Mouse (Mus musculus): ENCODE data around the gene Fbxo46. TPM values are rescaled to one million over a fixed set of nuclear protein-coding genes. Genes with fewer than 3 reads are reported as not detected.

Fbxo46 gene
- total RNA-seq, 2 experiments from 2014 or later, result 2.7 to 4.2 TPM

- no peak for DNase-seq
These were observed 49.8 kb downstream of the Fbxo46 start for GRCm38 (mm10) chr7:19169506-19169905.

GRCm38 (mm10) chr7:19170142-19170541 lies 50.5 kb downstream of the Fbxo46 start:
- DNase-seq, result no peak

- DNase-seq, result no peak
These were observed 52.2 kb downstream of the Fbxo46 start for GRCm38 (mm10) chr7:19171831-19172230.

GRCm38 (mm10) chr7:19172874-19173273 lies 53.2 kb downstream of the Fbxo46 start:
- peak; percentile 91 for DNase-seq

DNA sequence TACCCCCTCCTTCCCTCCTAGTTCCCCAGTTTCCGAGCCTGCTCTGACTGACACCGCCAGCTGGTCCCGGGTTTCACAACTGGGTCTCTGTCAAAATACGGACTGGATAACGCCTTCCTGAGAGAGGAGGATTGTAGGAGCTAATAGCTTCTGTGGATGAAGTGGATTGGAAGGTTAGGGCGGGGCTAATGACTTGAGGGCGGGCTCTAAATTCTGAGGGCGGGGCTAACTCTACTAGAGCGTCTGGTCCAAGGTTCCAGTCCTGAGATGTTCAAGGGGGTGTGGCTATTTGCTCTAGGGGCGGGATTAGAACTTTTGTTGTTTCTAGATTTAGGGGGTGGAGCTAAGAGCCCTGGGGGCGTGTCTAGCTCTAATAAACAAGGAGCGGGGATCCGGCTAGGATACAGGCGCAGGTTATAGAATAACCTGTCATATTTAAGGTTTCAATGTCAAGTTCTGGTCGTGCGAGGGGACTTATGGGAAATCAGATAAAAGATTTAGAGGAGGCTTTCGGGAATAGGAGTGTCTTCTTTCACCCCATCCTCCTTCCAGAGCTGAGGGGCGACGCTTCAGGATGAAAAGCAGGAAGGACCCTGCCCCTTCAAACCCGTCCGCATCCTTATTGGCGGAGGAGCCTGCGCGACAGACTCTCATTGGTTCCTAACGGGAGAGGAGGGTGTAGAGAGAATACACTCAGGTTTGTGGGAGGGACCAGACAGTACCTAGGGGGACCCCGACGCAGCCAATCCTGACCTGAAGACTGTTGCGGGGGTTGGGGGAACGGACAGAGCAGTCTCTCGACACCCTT lies 56.3 kb downstream of the Fbxo46 start, which contains the start of gene Eml2:
Gene Eml2 (plus strand): TSS at position 714 of the 808 bp plus-strand sequence.
- DNase-seq, result peak; percentile 54

- DNase-seq, result no peak
These were observed 56.9 kb downstream of the Fbxo46 start for GRCm38 (mm10) chr7:19176516-19176947.

DNA sequence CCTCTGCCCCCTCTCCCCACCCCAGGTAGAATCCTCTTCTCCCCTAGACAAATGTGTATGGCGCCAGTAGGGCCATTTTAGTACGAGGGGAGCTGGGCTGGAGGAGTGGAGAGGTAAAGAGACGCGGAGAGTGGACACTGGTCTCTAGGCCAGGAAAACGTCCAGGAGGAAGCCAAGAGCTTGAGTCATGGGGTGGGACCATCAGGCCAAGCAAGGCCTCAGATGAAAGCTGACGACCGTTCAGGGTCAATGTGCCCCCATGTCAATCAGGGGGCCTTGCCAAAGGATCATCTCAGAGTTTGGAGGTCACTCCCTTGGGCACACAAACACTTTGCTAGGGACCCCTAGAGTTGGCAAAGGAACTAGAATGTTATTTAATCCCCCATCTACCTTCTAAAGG lies 57.6 kb downstream of the Fbxo46 start:
- DNase-seq, result no peak

GRCm38 (mm10) chr7:19178035-19178434 lies 58.4 kb downstream of the Fbxo46 start:
- no peak for DNase-seq

DNA sequence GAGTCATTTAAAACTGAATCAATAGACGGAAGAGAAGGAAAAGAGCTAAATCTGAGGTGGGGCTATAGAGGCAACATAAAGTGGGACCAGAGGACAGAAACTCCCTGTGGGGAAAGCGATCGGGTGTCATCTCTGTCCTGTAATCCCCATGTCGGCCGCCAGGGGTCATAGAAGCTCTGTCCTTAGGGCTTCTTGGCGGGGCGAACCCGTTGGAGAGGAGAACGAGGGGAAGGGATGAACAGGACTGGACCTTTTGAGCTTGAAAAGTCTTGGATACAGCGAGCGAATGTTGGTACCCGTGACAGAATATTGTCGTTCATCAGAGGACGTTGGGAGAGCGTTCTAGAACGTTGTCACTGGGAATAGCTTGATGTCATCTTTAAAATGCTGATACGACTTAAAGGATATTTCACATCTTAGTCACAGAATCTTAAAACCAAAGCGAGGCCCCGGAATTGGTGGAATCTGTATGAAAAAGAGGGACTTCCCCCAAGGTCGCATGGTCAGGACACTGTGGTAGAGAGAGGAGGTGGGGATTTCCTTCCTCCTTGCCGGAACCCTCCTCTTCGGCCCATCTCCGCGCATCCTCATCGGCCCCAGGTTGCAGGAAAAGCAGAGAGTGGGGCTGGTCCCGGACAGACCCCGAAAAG lies 58.9 kb downstream of the Fbxo46 start:
- peak; percentile 76 for DNase-seq

- peak; percentile 66 for DNase-seq
These were observed 59.5 kb downstream of the Fbxo46 start for GRCm38 (mm10) chr7:19179173-19179572.

DNA sequence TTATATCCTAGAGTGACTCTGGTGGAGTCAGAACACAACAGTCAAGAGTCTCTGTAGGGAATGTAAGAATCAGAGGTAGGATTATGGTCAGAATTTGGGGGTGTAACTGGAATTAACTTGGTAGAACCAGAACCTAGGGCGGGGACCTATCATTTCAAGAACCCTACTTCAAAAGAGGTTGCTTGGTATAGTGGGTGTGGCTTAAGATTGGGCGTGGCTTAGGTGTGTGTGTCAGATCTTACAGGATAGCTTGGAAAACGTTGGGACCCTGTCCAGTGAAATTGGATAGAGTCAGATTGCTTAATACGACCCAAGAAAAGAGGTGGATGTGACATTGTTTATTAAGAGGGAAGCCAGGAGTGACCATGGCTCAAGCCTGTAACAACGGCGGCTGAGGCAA lies 60.3 kb downstream of the Fbxo46 start:
- DNase-seq, result no peak

DNA sequence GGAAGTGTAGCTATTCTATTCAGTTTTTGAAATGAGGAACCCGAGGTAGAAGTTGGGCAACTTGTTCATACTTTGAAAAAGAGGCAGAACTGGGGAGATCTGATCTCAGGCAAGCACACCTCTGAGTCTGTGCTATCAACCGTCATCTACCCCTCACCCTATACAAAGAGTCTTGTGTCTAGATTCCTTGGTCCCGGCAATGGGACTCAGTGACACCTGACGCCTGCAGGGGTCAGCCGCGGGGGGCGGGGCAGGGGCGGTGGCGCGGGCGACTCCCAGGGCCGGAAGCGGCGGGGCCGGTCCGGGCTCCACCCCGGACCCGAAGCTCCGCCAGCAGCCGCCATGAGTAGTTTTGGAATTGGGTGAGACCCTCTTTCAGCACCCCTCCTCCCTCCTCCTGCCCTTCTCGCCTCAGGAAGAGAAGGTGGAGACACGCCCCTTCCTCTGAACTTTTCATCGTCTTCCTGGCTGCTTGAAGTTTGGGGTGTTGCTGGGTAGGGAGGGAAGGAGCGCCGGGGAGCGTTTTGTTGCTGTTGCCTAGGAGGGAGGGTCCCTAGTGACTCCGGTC lies 61.3 kb downstream of the Fbxo46 start:
- DNase-seq, result peak; percentile 44

GRCm38 (mm10) chr7:19184250-19184649 lies 64.6 kb downstream of the Fbxo46 start:
- DNase-seq, result no peak

DNA sequence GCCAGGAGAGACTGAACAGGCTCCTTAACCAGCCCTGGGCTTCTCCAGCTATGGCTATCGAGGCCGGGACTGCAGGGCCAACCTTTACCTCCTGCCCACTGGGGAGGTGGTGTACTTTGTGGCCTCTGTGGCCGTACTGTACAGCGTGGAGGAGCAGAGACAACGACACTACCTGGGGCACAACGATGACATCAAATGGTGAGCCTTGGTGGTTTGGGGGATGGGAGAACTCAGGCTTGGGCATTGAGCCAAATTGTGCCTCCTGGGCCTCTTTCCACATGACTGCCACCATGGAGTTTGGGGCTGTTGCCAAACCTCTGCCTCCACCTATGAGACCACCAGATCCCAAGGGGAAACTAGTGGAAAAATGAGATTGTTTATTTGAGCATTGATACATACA lies 65.1 kb downstream of the Fbxo46 start:
- DNase-seq, result no peak

Small RNA genes lying within 50 kb of the gene (microRNA-seq; reads per million reads assigned to microRNA genes)
- gene Mir3100 (5.3 to 7.6 reads per million in 2 experiments), gene Mir330 (100 to 195 reads per million in 2 experiments)

Other genes with a start within 250 kb of the Fbxo46 start
- 1 to 10 TPM in 1 of 2 experiments, under 1 TPM in 1; 0.73 to 3.7 TPM for gene Pglyrp1, start 248.5 kb upstream of the Fbxo46 start, total RNA-seq (2021)
- gene Ccdc61, start 209.4 kb upstream of the Fbxo46 start, total RNA-seq (2021), result 1 to 10 TPM; 5.9 to 9.4 TPM
- 1 to 10 TPM; 2.9 to 4.1 TPM for gene Nova2, start 194.0 kb upstream of the Fbxo46 start, total RNA-seq (2021)
- gene Nanos2, start 132.5 kb upstream of the Fbxo46 start, total RNA-seq (2021), result not detected
- gene Mypop, start 128.6 kb upstream of the Fbxo46 start, total RNA-seq (2021), result 1 to 10 TPM; 2.0 to 3.5 TPM
- gene Irf2bp1, start 115.8 kb upstream of the Fbxo46 start, total RNA-seq (2021), result 10 to 100 TPM; 20.4 to 24.0 TPM
- under 1 TPM in 1 of 2 experiments, not detected in 1; 0.16 TPM for gene Foxa3, start 96.3 kb upstream of the Fbxo46 start, total RNA-seq (2021)
- 10 to 100 TPM; 39.9 to 45.0 TPM for gene Sympk, start 95.5 kb upstream of the Fbxo46 start, total RNA-seq (2021)
- not detected for gene Rsph6a, start 65.2 kb upstream of the Fbxo46 start, total RNA-seq (2021)
- gene Dmwd, start 43.6 kb upstream of the Fbxo46 start, total RNA-seq (2021), result 10 to 100 TPM; 26.6 to 31.8 TPM
- 100 to 1,000 TPM; 256 to 267 TPM for gene Dmpk, start 36.0 kb upstream of the Fbxo46 start, total RNA-seq (2021)
- 1 to 10 TPM; 5.3 to 7.8 TPM for gene Six5, start 25.3 kb upstream of the Fbxo46 start, total RNA-seq (2021)
- under 1 TPM in 1 of 2 experiments, not detected in 1; 0.14 TPM for gene Gm4969, start 1.5 kb upstream of the Fbxo46 start, total RNA-seq (2021)
- gene Qpctl, start 29.4 kb downstream of the Fbxo46 start, total RNA-seq (2021), result 1 to 10 TPM; 5.0 to 5.5 TPM
- gene Snrpd2, start 29.9 kb downstream of the Fbxo46 start, total RNA-seq (2021), result 10 to 100 TPM; 72.9 to 77.4 TPM
- gene Gipr, start 46.3 kb downstream of the Fbxo46 start, total RNA-seq (2021), result under 1 TPM in 1 of 2 experiments, not detected in 1; 0.14 TPM
- gene Eml2, start 56.6 kb downstream of the Fbxo46 start, total RNA-seq (2021), result 10 to 100 TPM; 14.9 to 17.6 TPM
- 1 to 10 TPM; 2.3 to 3.4 TPM for gene Gpr4, start 92.7 kb downstream of the Fbxo46 start, total RNA-seq (2021)
- gene Opa3, start 108.5 kb downstream of the Fbxo46 start, total RNA-seq (2021), result 10 to 100 TPM; 36.9 to 37.8 TPM
- 10 to 100 TPM; 35.7 to 53.5 TPM for gene Vasp, start 152.0 kb downstream of the Fbxo46 start, total RNA-seq (2021)
- not detected for gene Ppm1n, start 160.2 kb downstream of the Fbxo46 start, total RNA-seq (2021)
- gene Rtn2, start 162.8 kb downstream of the Fbxo46 start, total RNA-seq (2021), result 100 to 1,000 TPM; 669 to 730 TPM
- gene Fosb, start 190.2 kb downstream of the Fbxo46 start, total RNA-seq (2021), result 1 to 10 TPM in 1 of 2 experiments, under 1 TPM in 1; 0.80 to 1.7 TPM
- gene Ercc1, start 224.9 kb downstream of the Fbxo46 start, total RNA-seq (2021), result 10 to 100 TPM; 31.9 to 35.9 TPM
- gene Cd3eap, start 239.6 kb downstream of the Fbxo46 start, total RNA-seq (2021), result 1 to 10 TPM; 7.8 to 9.8 TPM
- 1 to 10 TPM; 2.7 to 2.8 TPM for gene Ppp1r13l, start 239.9 kb downstream of the Fbxo46 start, total RNA-seq (2021)

Measured in gastrocnemius, postnatal 10 days (tissue).